Mouse (Mus musculus): ENCODE measurements around the gene Cct4.

Cct4 gene

DNA sequence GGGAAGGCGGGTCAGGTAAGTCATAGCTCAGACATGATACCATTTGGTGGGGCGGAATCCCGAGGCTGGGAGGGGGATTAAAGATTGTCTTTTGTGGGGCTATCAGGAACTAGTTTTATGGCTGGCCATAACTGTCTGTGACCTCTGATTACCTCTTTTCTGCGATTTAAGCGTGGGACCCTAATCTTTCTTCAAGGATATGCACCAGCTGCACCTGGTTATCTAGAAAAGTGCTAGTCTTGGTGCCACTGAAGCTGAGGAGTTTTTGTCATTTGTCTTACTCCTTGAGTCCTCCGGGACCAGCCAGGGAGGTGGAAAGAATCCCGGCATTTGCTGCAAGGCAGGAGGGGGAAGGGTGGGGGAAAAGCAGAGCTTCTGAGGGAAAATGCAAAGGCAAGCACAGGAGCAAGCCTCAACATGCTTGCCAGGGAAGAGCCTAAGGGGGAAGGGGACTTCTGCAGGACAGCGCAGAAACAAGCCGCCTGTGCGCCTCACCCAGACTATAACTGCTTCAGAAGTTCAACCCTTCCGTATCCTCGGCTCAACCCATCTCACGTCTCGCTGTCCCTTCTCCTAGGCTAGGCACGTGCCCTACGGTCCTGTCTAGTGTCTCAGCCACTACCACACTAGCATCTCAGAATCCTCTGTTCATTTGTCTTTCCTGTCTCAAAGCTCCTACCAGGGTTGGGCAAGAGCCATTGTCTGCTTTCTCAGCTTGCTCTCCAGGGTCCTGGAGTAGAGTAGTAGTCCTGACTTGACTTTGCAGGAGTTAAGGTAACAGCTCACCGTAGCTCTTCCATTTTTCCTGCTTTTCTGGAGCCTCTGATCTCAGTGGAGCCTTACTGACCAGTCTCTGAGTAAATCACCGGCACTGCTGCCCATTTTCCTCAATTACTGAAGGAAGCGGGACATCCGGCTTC, 57.6 kb downstream of the Cct4 start:
- DNase-seq: no peak

DNA sequence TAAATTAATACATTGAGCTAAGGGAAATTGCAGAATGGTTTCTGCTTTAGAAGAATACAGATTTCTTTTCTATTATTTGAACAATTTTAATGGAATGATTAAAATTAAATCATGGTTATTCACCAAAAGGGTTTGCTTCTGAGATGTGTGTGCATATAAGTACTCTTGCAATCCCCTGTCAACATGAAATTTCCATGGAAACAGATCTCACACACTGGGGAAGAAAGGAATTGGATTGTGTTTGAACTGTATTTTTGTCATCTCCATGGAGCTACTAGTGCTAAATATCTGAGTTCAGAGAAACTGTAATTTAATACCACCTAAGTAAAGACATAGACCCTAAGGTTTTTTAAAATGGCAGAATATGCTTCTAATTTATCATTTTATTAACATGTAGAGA, 59.3 kb downstream of the Cct4 start:
- no peak for DNase-seq

DNA sequence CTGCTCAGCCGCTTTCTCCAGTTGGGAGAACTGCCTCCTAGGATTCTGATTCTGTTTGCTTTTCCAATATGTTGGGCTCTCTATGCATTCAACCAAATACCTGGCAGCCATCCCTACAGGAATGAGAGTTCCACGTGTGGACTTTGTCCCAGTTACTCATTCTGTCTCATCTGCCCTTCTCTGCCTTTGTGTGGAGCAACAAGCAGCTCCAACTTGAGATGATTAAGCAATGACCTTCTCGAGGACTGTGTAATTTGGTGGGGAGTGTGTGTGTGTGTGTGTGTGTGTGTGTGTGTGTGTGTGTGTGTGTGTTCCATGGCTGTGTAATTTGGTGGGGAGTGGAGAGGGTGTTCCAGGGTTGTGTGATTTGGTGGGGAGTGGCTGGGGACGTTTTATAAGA, 62.0 kb downstream of the Cct4 start:
- DNase-seq: peak; percentile 38
